Mouse (Mus musculus): ENCODE results near the gene Dph3. TPM values are rescaled to one million over a fixed set of nuclear protein-coding genes. Genes with fewer than 3 reads are reported as not detected.
A peak's percentile ranks its signal among the peaks of the same experiment; 100 is the strongest.
"Not testable (repeated sequence)": the region's sequence is repeated elsewhere in the genome, so short reads cannot be mapped to it uniquely, and the experiment has no call there.

Dph3 gene
- 10 to 100 TPM; 41.4 to 45.5 TPM for total RNA-seq (2021)

DNA sequence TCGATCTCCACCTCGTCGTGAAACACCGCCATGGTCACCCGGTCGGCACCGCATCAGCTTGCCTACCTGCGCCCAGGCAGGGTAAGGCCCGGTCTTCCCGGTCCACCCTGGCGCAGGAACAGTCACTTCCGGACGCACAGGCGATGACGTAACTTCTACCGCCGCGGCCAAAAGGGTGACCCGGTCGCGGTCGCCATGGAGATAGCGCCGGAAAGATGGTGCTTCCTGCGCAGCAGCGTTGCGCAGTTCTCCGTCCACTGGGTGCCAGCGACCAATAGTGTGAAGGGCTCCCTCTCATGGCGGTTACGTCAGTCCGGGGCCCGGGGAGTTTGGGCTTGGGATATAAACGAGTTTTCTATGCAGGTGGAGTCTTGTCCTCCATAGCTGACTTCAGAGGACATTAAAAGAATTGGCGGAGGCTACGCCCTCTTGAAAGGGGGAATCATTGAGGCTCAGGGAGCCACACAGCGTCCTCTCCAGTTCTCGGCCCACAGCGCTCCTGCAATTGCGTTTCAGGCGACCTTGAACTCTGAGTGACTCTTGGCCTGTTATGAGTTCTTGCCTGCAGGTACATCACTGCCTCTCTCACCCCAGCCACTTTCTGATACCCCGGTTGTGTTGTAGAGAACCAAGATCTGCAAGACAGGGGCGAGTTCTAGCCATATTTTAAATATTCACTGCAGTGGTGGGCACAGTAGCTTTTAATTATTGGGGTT, at the start of gene Dph3:
Gene Dph3, minus strand, starts transcription at position 244 of the 716 bp plus-strand sequence.
- intact Hi-C loops (cut with DNase I) = no loop called here

DNA sequence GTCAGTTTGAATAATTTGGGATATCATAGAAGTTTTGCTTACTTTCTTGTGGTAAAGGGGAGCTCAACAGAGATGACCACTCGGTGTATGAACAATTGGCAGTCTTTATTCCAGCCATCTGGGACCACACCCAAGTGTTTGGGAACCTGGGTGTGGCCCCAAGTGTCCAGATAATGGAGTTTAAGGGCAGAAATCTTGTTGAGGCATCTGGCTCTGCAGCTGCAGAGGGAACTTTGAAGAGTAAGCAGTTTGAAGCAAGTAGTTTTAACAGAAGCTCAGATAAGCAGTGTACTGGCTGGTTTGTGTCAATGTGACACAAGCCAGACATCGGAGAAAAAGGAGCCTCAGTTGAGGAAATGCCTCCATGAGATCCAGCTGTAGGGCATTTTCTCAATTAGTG, 48.8 kb upstream of the Dph3 start:
- no peak for DNase-seq
- intact Hi-C loops (cut with DNase I) = no loop called here

More for the DNA sequence above, at the start of gene Dph3:
- peak; percentile 99 for DNase-seq

- DNase-seq = no peak
- intact Hi-C loops (cut with DNase I) = no loop called here
Observed at GRCm38 (mm10) chr14:32131836-32132235, 46.3 kb upstream of the Dph3 start.

- DNase-seq = no peak
- intact Hi-C loops (cut with DNase I) = no loop called here
Observed at GRCm38 (mm10) chr14:32128409-32128808, 42.9 kb upstream of the Dph3 start.

GRCm38 (mm10) chr14:32125256-32125655, 39.7 kb upstream of the Dph3 start:
- DNase-seq; intact Hi-C loops (cut with DNase I): not testable (repeated sequence)

DNA sequence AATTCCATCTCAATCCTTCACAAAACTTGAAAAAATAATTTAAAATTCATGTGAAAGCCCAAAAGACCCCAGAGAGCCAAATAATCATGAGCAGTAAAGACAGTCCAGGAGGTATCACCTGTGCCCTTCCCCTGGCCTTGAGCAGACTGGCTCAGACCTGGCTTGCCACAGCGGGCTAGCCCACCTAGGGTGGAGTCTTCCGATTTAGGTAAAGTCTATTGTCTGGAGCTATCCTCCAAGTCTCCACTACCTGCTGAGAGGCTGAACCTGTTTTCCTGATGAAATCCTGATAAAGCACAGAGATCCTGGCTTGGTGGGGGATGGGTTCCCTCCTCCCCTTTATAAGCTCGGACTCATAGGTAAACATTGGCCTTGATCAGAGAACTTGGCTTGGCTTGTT, 38.7 kb upstream of the Dph3 start:
- no peak for DNase-seq
- intact Hi-C loops (cut with DNase I) = no loop called here

GRCm38 (mm10) chr14:32121920-32122315, 36.4 kb upstream of the Dph3 start:
- intact Hi-C loops (cut with DNase I) = no loop called here
- no peak for DNase-seq

DNA sequence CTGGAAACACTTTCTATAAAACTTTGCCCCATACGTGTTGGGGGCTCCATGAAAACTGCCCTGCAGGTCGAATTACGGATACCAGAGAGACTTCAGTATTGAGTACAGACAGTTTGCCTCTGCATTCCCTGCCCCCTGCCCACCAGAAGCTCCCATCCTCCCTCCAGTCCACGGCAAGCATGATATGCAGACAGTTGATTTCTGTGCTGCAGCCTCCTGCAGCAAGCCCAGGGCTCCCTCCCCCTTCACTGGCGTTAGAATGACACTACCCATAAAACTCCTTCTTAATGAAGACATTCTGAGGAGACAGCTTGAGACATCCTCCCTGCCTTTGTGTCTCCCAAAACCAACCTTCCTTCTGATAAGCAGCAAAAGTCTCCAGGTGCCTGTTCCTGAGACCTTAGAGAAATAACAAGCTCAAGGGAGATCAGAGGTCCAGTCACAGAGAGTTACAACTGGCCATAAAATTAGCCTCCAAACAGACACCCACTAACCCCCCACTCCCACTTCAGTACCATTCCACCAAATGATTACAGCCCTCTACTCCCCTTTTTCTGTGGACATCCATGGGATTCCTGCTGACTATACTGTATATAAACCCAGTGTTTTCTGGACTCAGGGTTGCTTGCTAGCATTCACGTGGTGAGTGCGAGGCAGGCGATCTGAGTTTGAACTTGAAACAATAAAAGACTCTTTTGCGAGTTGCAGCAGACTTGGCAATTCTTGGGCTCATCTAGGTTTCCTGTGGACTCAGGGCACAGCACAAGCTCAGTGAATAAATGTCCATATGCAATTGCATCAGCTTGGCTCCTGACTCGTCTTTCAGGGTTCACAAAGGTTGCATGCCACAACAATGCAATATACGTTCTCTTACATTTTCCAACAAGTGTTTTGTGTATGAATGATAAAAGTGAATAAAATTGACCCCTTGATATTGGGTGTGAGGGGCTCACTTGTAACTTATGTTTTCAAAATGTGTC, 35.7 kb upstream of the Dph3 start:
- intact Hi-C loops (cut with DNase I) = no loop called here
- DNase-seq = no peak

DNA sequence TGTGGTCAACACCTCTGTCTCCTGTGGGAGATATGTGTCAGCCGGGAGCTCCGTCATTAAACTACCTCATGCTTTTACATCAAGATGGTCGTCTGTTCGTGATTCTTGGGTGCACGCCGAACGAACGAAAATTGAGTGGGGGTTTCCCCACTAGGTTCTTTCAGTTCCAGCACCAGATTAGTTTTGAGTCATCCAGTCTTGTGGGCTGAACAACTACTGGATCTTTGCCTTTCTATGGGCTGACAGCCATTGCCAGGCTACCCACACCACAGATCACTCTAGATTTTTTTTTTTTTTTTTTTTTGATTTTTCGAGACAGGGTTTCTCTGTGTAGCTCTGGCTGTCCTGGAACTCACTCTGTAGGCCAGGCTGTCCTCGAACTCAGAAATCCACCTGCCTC, 26.6 kb upstream of the Dph3 start:
- intact Hi-C loops (cut with DNase I); DNase-seq: not testable (repeated sequence)

- DNase-seq = no peak
- intact Hi-C loops (cut with DNase I) = no loop called here
Observed at GRCm38 (mm10) chr14:32106911-32107310, 21.4 kb upstream of the Dph3 start.

DNA sequence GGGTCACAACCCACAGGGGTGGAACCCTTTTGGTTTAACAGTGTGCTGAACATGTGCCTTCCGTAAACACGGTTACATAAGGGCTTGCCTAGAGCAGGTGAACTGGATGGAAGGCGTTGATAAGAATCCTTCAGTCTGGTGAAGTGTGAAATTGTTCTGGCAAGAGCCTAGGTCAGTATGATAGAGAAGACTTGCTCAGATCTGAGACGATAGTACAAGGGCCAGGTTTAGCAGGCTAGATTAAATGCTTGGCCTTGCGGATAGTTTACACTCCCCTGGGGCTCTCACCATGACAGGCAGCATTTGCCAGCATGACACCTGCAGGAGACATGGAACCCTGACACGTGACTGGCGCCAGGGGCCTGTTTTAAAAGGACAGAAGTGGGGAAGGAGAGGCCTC, 20.1 kb upstream of the Dph3 start:
- intact Hi-C loops (cut with DNase I) = no loop called here
- no peak for DNase-seq

- intact Hi-C loops (cut with DNase I) = no loop called here
- no peak for DNase-seq
Observed at GRCm38 (mm10) chr14:32103556-32103955, 18.0 kb upstream of the Dph3 start.

DNA sequence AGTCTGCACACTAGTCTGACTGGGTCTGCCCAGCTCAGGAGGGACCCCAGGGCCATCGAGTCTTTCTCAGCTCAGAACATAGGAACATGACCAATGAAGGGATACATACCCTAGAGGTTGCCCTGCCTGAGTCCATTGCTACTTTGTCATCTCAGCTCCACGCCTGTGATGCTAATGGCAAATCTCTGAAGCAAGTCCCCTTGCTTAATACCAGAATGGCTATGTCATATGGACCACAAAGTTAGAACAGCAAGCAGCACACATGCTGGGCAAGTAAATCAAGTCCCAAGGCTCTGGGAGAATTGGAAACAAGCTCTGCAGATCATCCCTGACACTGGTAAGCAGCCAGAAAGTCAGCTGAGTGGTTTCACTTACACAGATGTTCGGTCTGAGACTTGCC, 13.4 kb upstream of the Dph3 start:
- intact Hi-C loops (cut with DNase I) = no loop called here

GRCm38 (mm10) chr14:32097691-32098090, 12.2 kb upstream of the Dph3 start:
- no peak for DNase-seq
- intact Hi-C loops (cut with DNase I) = no loop called here

More for the DNA sequence above, 13.4 kb upstream of the Dph3 start:
- no peak for DNase-seq

- DNase-seq = no peak
- intact Hi-C loops (cut with DNase I) = no loop called here
Observed at GRCm38 (mm10) chr14:32096740-32097139, 11.2 kb upstream of the Dph3 start.

DNA sequence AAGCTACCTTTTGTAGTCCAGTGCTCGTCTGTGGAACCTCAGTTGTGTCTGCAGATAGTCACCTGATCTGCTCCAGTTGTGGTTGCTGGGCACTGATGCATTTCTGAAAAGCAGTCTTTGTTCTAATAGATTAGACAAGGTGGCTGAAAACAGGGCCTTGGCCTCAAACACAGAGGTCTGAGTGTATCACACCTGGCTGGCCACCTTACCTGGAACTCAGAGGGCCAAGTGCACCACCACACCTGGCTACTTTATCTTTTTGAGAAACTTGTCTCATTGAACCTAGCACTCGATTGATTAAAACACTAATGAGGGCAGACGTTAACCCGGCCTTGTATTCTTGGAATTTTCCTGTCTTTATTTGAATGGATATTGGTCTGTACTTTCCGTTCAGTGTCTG, 10.1 kb upstream of the Dph3 start:
- intact Hi-C loops (cut with DNase I) = no loop called here
- DNase-seq = no peak

GRCm38 (mm10) chr14:32093500-32094117, 8.1 kb upstream of the Dph3 start:
- DNase-seq = no peak
- intact Hi-C loops (cut with DNase I) = no loop called here

- no peak for DNase-seq
- intact Hi-C loops (cut with DNase I) = no loop called here
Observed at GRCm38 (mm10) chr14:32093018-32093417, 7.5 kb upstream of the Dph3 start.

DNA sequence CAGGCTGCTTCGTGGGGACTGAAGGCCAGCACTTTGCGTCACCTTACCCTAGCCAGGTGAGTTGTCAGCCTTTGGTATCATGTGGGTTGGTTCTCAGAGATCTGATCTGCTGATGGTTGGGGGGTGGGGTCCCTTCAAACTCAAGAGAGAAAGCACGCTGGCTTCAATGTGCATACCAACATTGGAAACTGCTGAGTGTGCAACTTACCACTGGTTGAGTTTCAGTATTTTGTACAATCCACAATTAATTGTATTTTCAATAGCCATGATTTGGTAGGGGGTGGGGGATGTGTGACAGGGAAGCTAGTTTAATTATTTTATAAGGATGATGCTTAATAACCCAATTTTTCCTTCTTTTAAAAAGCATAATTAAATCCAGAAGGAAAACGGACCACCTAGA, 6.2 kb upstream of the Dph3 start:
- no peak for DNase-seq
- intact Hi-C loops (cut with DNase I) = no loop called here

GRCm38 (mm10) chr14:32091124-32091523, 5.6 kb upstream of the Dph3 start:
- DNase-seq = no peak
- intact Hi-C loops (cut with DNase I) = no loop called here

- DNase-seq; intact Hi-C loops (cut with DNase I): not testable (repeated sequence)
Observed at GRCm38 (mm10) chr14:32087584-32088248, 2.2 kb upstream of the Dph3 start.
